ENCODE assay signal across 25 mouse cellular contexts in genomic region chr3:79308605-79309004, GRCm38 (mm10). TPM values are rescaled to one million over a fixed set of nuclear protein-coding genes. Genes with fewer than 3 reads are reported as not detected.
"Had no signal": no experiment of that assay in that cellular context is flagged by ENCODE, and none has a peak within 500 bp of the region (broad histone marks: within the 10 kb centered on the region; RNA-seq: fewer than 3 reads in every experiment).

No protein-coding gene starts in this region.

- DNase-seq: heart, postnatal 10 days; heart, postnatal 14 days; heart, postnatal 36 days; heart, postnatal 4 days; kidney, adult 11 months; kidney, adult 18-20 months; kidney, adult 2 months; kidney, adult 8-10 months; kidney, adult 9 months; kidney, postnatal 10 days; kidney, postnatal 14 days; kidney, postnatal 25 days; kidney, postnatal 36 days; kidney, postnatal 4 days; layer of hippocampus, adult 9-11 months; layer of hippocampus, postnatal 36 days had no signal

RNA-seq across cellular contexts. Expression of gene Gm17359, which starts 27.9 kb away (rescaled TPM):
- total RNA-seq: heart, postnatal 10 days; heart, postnatal 14 days; heart, postnatal 25 days; heart, postnatal 36 days; heart, postnatal 4 days; hematopoietic stem cell, adult 5-6 weeks; hindbrain, postnatal 0 days; layer of hippocampus, adult 18-20 months; layer of hippocampus, adult 2 months; layer of hippocampus, adult 8-10 months; layer of hippocampus, postnatal 14 days; layer of hippocampus, postnatal 25 days; layer of hippocampus, postnatal 36 days; left cerebral cortex, adult 18-20 months had no signal
